Mouse (Mus musculus) small intestine, adult 2 months (tissue): ENCODE measurements at regions not wholly inside any gene's neighbourhood (a gene's known extent, or its start where the extent isn't known, plus 50 kb on each side); places are given as distances from the start of the nearest gene placed in this dataset.

Experiments
- CTCF ChIP-seq: fragments of 200-500 bp; IDR thresholded peaks from 2 replicates; pipeline ENCODE4 v1.5.1; 2012; ENCODE audit warnings: low read depth, mild to moderate bottlenecking, control low read depth, inconsistent platforms, low read length, moderate library complexity, mixed read lengths; ENCODE audit not compliant: insufficient replicate concordance, insufficient read length; ENCODE audit errors: extremely low read depth
- POLR2A ChIP-seq: fragments of 200-500 bp; IDR thresholded peaks from 2 replicates; pipeline ENCODE4 v1.6.1; 2012; ENCODE audit warnings: low read depth, mild to moderate bottlenecking, control low read depth, inconsistent platforms, low read length, moderate library complexity

DNA sequence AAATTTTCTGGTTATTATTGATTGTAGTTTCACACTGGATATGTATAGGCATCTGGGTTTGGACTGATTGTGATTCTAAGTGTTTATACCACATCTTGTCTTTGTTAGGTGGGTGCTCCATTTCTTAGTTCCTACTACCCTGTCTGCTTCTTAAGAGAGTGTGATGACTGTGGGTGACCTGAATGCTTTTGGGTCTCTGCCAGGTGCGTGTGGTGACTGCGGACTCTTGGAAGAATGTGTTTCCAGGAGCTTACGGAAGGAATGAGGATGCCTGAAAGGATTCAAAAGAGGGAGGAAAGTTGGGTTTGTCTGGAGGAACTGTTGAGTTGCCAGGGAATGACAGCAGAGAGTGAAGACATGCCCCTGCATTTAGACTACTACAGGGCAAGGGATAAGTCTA is 1322.5 kb upstream of the Lrrc6 start:
- TF ChIP-seq CTCF (no peak), POLR2A (no peak)
